Mouse (Mus musculus): ENCODE results near the gene Rad50. TPM values are rescaled to one million over a fixed set of nuclear protein-coding genes. Genes with fewer than 3 reads are reported as not detected.

Gene Rad50
- polyA plus RNA-seq (2014; fragmentation: Nextera tagmentation; extraction: Ambion mirVana) = 29.5 and 29.8 TPM in 2 replicates

DNA sequence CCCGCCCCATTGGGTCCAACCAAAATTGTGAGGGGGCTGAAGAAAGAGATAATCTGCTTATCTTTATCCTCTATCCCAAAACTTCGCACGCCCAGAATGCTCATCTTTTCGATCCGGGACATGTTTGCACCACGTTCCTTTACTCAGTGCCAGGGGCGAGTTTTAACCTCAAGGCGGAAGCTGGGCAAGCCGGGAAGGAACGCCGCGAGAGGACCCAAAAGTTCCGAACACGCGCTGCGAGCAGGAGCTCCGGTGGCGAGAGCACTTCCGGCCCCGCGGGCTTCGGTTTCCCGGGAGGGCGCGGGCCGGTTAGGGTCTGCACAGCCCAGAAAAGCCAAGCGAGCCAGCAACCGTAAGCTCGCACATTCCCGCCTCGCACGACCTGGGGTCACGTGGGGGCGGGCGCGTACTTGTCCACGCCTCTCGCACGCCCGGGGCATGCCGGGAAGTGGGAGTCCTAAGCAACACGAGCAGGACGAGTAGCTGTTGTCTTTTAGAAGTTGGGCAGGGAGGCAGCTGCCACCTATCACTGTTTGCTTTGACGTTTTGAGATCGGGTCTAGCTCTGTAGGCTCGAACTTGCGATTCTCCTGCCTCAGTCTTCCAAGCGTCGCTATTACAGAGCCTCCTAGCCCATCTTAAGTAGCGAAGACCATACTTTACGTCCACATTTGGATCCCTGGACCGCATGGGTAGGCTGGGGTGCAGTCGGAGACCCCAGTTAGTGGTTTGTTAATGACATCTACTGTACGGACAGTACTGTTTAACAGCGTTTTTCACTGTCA lies at the start of gene Rad50:
TSS of gene Rad50 (minus strand) at position 386 of the 784 bp plus-strand sequence.
- peaks cover 5% of the 10 kb centered on the region for H3K4me1 ChIP-seq (replicated peaks; ENCODE audit: control insufficient read depth, insufficient read depth, low read length)
- H3K9ac ChIP-seq (ENCODE audit: low read length) = peak within 1 kb of the TSS; percentile 83
- H3K27ac ChIP-seq (ENCODE audit: low read depth) = peak within 1 kb of the TSS; percentile 89
- H3K27me3 ChIP-seq (replicated peaks; ENCODE audit: control insufficient read depth, insufficient read depth, low read length) = no peaks in the 10 kb centered on the region
- peak within 1 kb of the TSS; percentile 83 for H3K4me2 ChIP-seq (ENCODE audit: low read length)
- peaks cover 7% of the 10 kb centered on the region for H3K36me3 ChIP-seq (ENCODE audit: control insufficient read depth, insufficient read depth, low read length)
- DNase-seq (ENCODE audit: low spot score) (peak; percentile 91), ATAC-seq (replicated peaks; ENCODE audit: low FRiP score, low TSS enrichment, low read depth) (peak; percentile 95)
- no peaks in the 10 kb centered on the region for H3K9me3 ChIP-seq (ENCODE audit: control insufficient read depth, low read length)
- WGBS = 4% methylated on average over 55 of the region's 55 CpGs
- H3K4me3 ChIP-seq (ENCODE audit: low read depth, low read length) = peak within 1 kb of the TSS; percentile 79

DNA sequence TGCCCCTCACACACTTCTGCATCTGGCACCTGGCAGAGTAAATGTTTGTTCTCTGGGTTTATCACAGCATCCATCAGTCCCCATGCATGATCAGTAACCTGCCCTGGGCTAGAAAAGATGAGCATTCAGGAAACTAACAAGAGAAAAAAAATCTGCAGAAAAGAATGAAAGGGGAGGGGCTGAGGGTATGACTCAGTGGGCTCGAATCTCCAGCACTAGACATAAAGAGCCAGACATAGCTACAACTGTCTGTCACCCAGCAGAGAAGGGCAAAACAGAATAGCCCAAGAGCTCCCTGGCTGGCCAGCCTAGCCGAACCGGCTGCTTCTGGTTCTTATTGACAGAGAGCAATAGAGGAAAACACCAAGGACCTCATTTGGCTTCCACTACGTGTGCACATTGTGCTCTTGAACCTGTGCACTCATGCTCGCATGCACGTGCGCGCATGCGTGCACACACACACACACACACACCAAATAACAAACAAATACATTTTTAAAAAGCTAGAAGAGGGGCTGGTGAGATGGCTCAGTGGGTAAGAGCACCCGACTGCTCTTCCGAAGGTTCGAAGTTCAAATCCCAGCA lies 48.0 kb upstream of the Rad50 start:
- peaks cover 18% of the 10 kb centered on the region for H3K4me1 ChIP-seq (replicated peaks; ENCODE audit: control insufficient read depth, insufficient read depth, low read length)
- ATAC-seq (replicated peaks; ENCODE audit: low FRiP score, low TSS enrichment, low read depth) = no peak
- H3K9ac ChIP-seq (ENCODE audit: low read length) = no peak overlapping the region
- DNase-seq (ENCODE audit: low spot score) = no peak
- H3K36me3 ChIP-seq (ENCODE audit: control insufficient read depth, insufficient read depth, low read length) = no peaks in the 10 kb centered on the region
- no peaks in the 10 kb centered on the region for H3K9me3 ChIP-seq (ENCODE audit: control insufficient read depth, low read length)
- no peaks in the 10 kb centered on the region for H3K27me3 ChIP-seq (replicated peaks; ENCODE audit: control insufficient read depth, insufficient read depth, low read length)
- H3K4me2 ChIP-seq (ENCODE audit: low read length) = no peak overlapping the region
- H3K27ac ChIP-seq (ENCODE audit: low read depth) = no peak overlapping the region
- no peak overlapping the region for H3K4me3 ChIP-seq (ENCODE audit: low read depth, low read length)
- 81% methylated on average over 12 of the region's 12 CpGs for WGBS

DNA sequence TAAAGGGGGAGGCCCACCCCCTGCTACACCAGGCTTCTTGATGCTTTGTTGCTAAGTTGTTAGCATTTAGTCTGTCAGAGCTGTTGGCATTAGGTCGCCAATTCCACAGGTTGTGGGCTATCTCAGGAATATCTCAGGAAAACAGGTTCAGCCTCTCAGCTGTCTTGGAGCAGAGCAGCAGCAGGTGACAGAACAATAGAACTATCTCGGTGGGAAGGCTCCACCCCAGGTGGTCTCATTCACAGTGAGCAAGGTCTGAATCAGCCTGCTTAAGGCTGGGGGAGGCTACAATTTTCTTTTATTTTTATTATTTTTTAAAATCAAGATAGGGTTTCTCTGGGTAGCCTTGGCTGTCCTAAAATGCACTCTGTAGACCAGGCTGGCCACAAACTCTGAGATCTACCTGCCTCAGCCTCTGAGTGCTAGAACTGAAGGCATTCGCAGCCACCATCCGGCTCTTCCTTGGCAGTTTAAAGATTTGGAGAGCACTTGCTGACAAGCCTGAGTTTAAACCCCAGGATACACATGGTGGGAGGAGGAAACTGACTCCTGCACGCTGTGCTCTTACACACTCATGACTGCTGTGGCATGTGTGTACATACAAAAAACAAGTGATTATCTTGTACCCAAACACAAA lies 42.7 kb upstream of the Rad50 start:
- H3K9me3 ChIP-seq (ENCODE audit: control insufficient read depth, low read length) = no peaks in the 10 kb centered on the region
- no peak overlapping the region for H3K9ac ChIP-seq (ENCODE audit: low read length)
- H3K27ac ChIP-seq (ENCODE audit: low read depth) = no peak overlapping the region
- no peaks in the 10 kb centered on the region for H3K36me3 ChIP-seq (ENCODE audit: control insufficient read depth, insufficient read depth, low read length)
- DNase-seq (ENCODE audit: low spot score) = no peak
- ATAC-seq (replicated peaks; ENCODE audit: low FRiP score, low TSS enrichment, low read depth) = no peak
- H3K4me2 ChIP-seq (ENCODE audit: low read length) = no peak overlapping the region
- no peak overlapping the region for H3K4me3 ChIP-seq (ENCODE audit: low read depth, low read length)
- no peaks in the 10 kb centered on the region for H3K4me1 ChIP-seq (replicated peaks; ENCODE audit: control insufficient read depth, insufficient read depth, low read length)
- H3K27me3 ChIP-seq (replicated peaks; ENCODE audit: control insufficient read depth, insufficient read depth, low read length) = no peaks in the 10 kb centered on the region
- WGBS = 56% methylated on average over 5 of the region's 5 CpGs

DNA sequence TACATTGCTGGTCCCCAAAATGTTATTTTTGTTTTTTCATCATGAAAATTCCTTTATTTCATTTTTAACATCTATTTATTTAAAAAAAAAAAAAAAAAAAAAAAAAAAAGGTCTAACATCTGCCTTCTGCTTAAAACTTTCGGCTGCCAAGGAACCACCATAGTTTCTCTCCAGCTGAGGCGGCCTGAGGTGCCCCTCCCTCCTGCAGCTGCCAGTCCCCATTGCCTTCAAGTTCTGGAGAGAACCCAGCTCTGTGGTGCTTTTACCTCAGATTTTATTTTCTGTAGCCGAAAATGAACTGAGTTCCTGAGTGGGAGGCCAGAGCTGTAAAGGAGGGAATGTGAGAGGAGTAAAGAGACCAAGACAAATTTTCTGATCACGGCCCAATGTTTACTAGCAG lies 42.2 kb upstream of the Rad50 start:
- no peaks in the 10 kb centered on the region for H3K4me1 ChIP-seq (replicated peaks; ENCODE audit: control insufficient read depth, insufficient read depth, low read length)
- DNase-seq (ENCODE audit: low spot score) = no peak
- H3K4me3 ChIP-seq (ENCODE audit: low read depth, low read length) = no peak overlapping the region
- H3K27me3 ChIP-seq (replicated peaks; ENCODE audit: control insufficient read depth, insufficient read depth, low read length) = no peaks in the 10 kb centered on the region
- no peaks in the 10 kb centered on the region for H3K9me3 ChIP-seq (ENCODE audit: control insufficient read depth, low read length)
- H3K4me2 ChIP-seq (ENCODE audit: low read length) = no peak overlapping the region
- H3K27ac ChIP-seq (ENCODE audit: low read depth) = no peak overlapping the region
- H3K36me3 ChIP-seq (ENCODE audit: control insufficient read depth, insufficient read depth, low read length) = no peaks in the 10 kb centered on the region
- H3K9ac ChIP-seq (ENCODE audit: low read length) = no peak overlapping the region
- no peak for ATAC-seq (replicated peaks; ENCODE audit: low FRiP score, low TSS enrichment, low read depth)
- WGBS = 61% methylated on average over 4 of the region's 4 CpGs

DNA sequence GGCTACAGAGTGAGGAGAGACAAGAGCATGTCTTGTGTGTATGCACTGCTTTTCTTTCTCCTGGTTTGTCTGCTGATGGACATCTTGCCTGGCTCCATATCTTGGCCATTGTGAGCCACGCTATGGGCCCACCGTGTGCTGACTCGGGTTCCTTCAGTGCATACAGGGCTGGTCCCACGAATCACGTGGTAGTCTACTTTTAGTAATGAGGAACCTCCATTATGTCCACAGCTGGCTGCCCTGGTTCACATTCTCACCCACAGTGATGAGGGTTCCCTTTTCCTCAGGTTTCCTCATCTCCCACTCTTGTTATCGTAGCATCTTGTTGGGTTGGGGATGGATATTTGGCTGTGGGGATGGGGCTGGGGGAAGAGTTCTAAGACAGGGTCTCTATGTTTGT lies 41.5 kb upstream of the Rad50 start:
- no peak overlapping the region for H3K4me3 ChIP-seq (ENCODE audit: low read depth, low read length)
- H3K9me3 ChIP-seq (ENCODE audit: control insufficient read depth, low read length) = no peaks in the 10 kb centered on the region
- 93% methylated on average over 6 of the region's 6 CpGs for WGBS
- no peaks in the 10 kb centered on the region for H3K36me3 ChIP-seq (ENCODE audit: control insufficient read depth, insufficient read depth, low read length)
- no peak overlapping the region for H3K4me2 ChIP-seq (ENCODE audit: low read length)
- no peaks in the 10 kb centered on the region for H3K4me1 ChIP-seq (replicated peaks; ENCODE audit: control insufficient read depth, insufficient read depth, low read length)
- no peak overlapping the region for H3K9ac ChIP-seq (ENCODE audit: low read length)
- no peaks in the 10 kb centered on the region for H3K27me3 ChIP-seq (replicated peaks; ENCODE audit: control insufficient read depth, insufficient read depth, low read length)
- ATAC-seq (replicated peaks; ENCODE audit: low FRiP score, low TSS enrichment, low read depth) (no peak), DNase-seq (ENCODE audit: low spot score) (no peak)
- no peak overlapping the region for H3K27ac ChIP-seq (ENCODE audit: low read depth)

DNA sequence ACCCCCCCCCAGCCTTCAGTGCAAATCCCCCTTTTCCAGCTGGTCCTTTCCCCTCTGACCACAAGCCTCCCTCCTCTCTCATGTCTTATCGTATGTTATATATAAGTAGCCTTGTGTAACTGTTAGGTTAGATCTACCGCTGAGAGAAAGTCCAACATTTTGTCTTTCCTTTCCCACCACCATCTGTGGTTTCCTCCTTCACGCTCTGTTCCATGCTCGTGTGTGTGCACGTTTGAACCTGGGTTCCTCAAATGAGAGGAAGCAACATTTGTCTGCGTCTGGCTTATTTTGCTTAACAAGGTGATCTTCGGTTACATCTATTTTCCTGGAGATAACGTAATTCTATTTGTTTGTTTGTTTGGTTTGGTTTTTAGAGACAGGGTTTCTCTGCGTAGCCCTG lies 40.9 kb upstream of the Rad50 start:
- Histone ChIP-seq H3K4me1 (replicated peaks; ENCODE audit: control insufficient read depth, insufficient read depth, low read length) (no peaks in the 10 kb centered on the region), H3K36me3 (ENCODE audit: control insufficient read depth, insufficient read depth, low read length) (no peaks in the 10 kb centered on the region), H3K27ac (ENCODE audit: low read depth) (no peak overlapping the region), H3K9ac (ENCODE audit: low read length) (no peak overlapping the region), H3K4me3 (ENCODE audit: low read depth, low read length) (no peak overlapping the region), H3K9me3 (ENCODE audit: control insufficient read depth, low read length) (no peaks in the 10 kb centered on the region), H3K4me2 (ENCODE audit: low read length) (no peak overlapping the region), H3K27me3 (replicated peaks; ENCODE audit: control insufficient read depth, insufficient read depth, low read length) (no peaks in the 10 kb centered on the region)
- DNase-seq (ENCODE audit: low spot score) = no peak
- 86% methylated on average over 9 of the region's 9 CpGs for WGBS
- ATAC-seq (replicated peaks; ENCODE audit: low FRiP score, low TSS enrichment, low read depth) = no peak

DNA sequence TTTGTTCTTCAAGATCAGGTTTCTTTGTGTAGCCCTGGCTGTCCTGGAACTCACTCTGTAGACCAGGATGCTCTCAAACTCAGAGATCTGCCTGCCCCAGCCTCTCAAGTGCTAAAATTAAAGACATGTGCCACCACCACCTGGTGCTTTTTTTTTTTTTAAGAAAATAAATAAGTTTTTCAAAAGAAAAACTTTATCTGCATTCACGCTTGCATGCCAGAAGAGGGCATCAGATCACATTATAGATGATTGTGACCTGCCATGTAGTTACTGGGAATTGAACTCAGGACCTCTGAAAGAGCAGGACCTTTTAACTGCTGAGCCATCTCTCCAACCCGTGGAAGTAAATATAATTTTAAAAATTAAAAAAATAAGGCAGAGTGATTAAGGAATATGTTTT lies 38.1 kb upstream of the Rad50 start:
- Histone ChIP-seq H3K4me3 (ENCODE audit: low read depth, low read length) (no peak overlapping the region), H3K4me1 (replicated peaks; ENCODE audit: control insufficient read depth, insufficient read depth, low read length) (no peaks in the 10 kb centered on the region), H3K9ac (ENCODE audit: low read length) (no peak overlapping the region), H3K27ac (ENCODE audit: low read depth) (no peak overlapping the region), H3K9me3 (ENCODE audit: control insufficient read depth, low read length) (no peaks in the 10 kb centered on the region), H3K36me3 (ENCODE audit: control insufficient read depth, insufficient read depth, low read length) (no peaks in the 10 kb centered on the region), H3K4me2 (ENCODE audit: low read length) (no peak overlapping the region), H3K27me3 (replicated peaks; ENCODE audit: control insufficient read depth, insufficient read depth, low read length) (no peaks in the 10 kb centered on the region)
- no peak for ATAC-seq (replicated peaks; ENCODE audit: low FRiP score, low TSS enrichment, low read depth)
- no peak for DNase-seq (ENCODE audit: low spot score)
- 91% methylated on average over 2 of the region's 2 CpGs for WGBS

DNA sequence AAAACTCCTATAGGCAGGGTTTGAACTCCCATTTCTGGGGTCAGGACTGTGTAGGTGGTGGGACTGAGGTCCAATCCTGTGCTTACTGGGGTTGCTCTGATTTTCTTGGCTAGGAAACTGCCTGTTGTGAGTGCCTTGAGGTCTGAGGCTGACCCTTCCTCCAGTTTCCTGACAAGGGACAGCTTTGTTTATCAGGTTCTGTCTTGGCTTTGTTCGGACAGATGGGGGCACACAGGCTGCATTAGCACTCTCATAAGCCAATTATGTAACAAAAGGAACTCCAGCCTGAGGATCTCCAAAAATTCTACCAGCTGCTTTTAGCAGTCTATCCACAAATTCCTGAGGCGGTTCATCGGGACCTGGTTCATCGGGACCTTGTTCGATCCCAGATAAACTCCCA lies 35.2 kb upstream of the Rad50 start:
- 38% methylated on average over 5 of the region's 5 CpGs for WGBS
- ATAC-seq (replicated peaks; ENCODE audit: low FRiP score, low TSS enrichment, low read depth) (no peak), DNase-seq (ENCODE audit: low spot score) (no peak)
- Histone ChIP-seq H3K9me3 (ENCODE audit: control insufficient read depth, low read length) (no peaks in the 10 kb centered on the region), H3K4me2 (ENCODE audit: low read length) (no peak overlapping the region), H3K27ac (ENCODE audit: low read depth) (no peak overlapping the region), H3K4me3 (ENCODE audit: low read depth, low read length) (no peak overlapping the region), H3K4me1 (replicated peaks; ENCODE audit: control insufficient read depth, insufficient read depth, low read length) (no peaks in the 10 kb centered on the region), H3K27me3 (replicated peaks; ENCODE audit: control insufficient read depth, insufficient read depth, low read length) (no peaks in the 10 kb centered on the region), H3K9ac (ENCODE audit: low read length) (no peak overlapping the region), H3K36me3 (ENCODE audit: control insufficient read depth, insufficient read depth, low read length) (no peaks in the 10 kb centered on the region)
